ENCODE assay signal across 33 mouse cellular contexts in the genomic region with DNA sequence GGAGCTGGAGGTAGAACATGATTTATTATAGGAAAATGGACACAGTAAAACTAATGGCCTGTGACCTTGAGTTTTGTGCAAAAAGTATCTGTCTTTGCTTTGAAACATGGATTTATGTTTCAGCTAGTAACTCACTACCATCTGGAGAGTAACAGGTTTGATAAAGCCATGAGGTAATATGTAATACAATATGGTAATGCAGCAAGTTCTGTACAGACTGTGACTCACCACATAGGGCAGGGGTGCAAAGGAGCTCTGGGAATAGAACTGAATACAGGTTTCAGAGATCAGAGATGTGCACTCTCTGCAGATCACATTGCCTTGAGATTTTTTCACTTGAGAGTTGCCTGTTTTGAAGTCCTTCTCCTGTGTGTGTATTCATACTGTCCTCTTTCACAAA.
"Had no signal": no experiment of that assay in that cellular context is flagged by ENCODE, and none has a peak within 500 bp of the region (broad histone marks: within the 10 kb centered on the region; RNA-seq: fewer than 3 reads in every experiment).

No protein-coding gene starts in this region.

- H3K36me3 ChIP-seq: limb, embryonic 10.5 days; limb, embryonic 12.5 days; limb, embryonic 13.5 days; limb, embryonic 15.5 days; liver, embryonic 12.5 days; liver, embryonic 13.5 days; liver, embryonic 15.5 days; lung, embryonic 15.5 days; midbrain, embryonic 10.5 days; midbrain, embryonic 12.5 days; midbrain, embryonic 13.5 days; midbrain, embryonic 15.5 days; neural tube, embryonic 12.5 days; neural tube, embryonic 13.5 days had no signal

- H3K4me2 ChIP-seq: limb, embryonic 12.5 days; limb, embryonic 13.5 days; limb, embryonic 15.5 days; liver, embryonic 11.5 days; liver, embryonic 12.5 days; liver, embryonic 13.5 days; liver, embryonic 15.5 days; lung, embryonic 14.5 days; lung, embryonic 15.5 days; midbrain, embryonic 11.5 days; midbrain, embryonic 12.5 days; midbrain, embryonic 13.5 days; midbrain, embryonic 15.5 days; neural tube, embryonic 12.5 days; neural tube, embryonic 13.5 days had no signal

- DNase-seq: left cerebral cortex, postnatal 4 days; liver; liver, embryonic 13.5 days; liver, postnatal 0 days; lung, adult 18-20 months; lung, adult 2 months; lung, embryonic 14.5 days; lung, postnatal 10 days; lung, postnatal 14 days; lung, postnatal 36 days; lung, postnatal 4 days; midbrain, embryonic 14.5 days had no signal

- H3K4me3 ChIP-seq: limb, embryonic 10.5 days; limb, embryonic 12.5 days; limb, embryonic 13.5 days; limb, embryonic 15.5 days; liver, embryonic 12.5 days; liver, embryonic 13.5 days; liver, embryonic 15.5 days; lung, embryonic 15.5 days; megakaryocyte, embryonic 14.5 days; midbrain, embryonic 10.5 days; midbrain, embryonic 12.5 days; midbrain, embryonic 13.5 days; midbrain, embryonic 15.5 days; myocyte; neural tube, embryonic 12.5 days; neural tube, embryonic 13.5 days had no signal

- H3K27me3 ChIP-seq: limb, embryonic 12.5 days; limb, embryonic 13.5 days; limb, embryonic 15.5 days; liver, embryonic 12.5 days; liver, embryonic 13.5 days; liver, embryonic 15.5 days; lung, embryonic 15.5 days; megakaryocyte, embryonic 14.5 days; midbrain, embryonic 12.5 days; midbrain, embryonic 13.5 days; midbrain, embryonic 15.5 days; neural tube, embryonic 12.5 days; neural tube, embryonic 13.5 days had no signal

- ATAC-seq: liver, embryonic 12.5 days; liver, postnatal 0 days; lung, postnatal 0 days; midbrain, embryonic 13.5 days; midbrain, embryonic 15.5 days; midbrain, embryonic 16.5 days had no signal

- H3K4me1 ChIP-seq: limb, embryonic 10.5 days; limb, embryonic 12.5 days; limb, embryonic 13.5 days; limb, embryonic 15.5 days; liver, embryonic 12.5 days; liver, embryonic 13.5 days; liver, embryonic 15.5 days; lung, embryonic 15.5 days; megakaryocyte, embryonic 14.5 days; midbrain, embryonic 10.5 days; midbrain, embryonic 12.5 days; midbrain, embryonic 13.5 days; midbrain, embryonic 15.5 days; neural tube, embryonic 12.5 days; neural tube, embryonic 13.5 days had no signal

- H3K9ac ChIP-seq: limb, embryonic 12.5 days; limb, embryonic 13.5 days; limb, embryonic 15.5 days; liver, embryonic 12.5 days; liver, embryonic 13.5 days; liver, embryonic 14.5 days; liver, embryonic 15.5 days; liver, postnatal 0 days; lung, embryonic 14.5 days; lung, embryonic 15.5 days; midbrain, embryonic 12.5 days; midbrain, embryonic 13.5 days; midbrain, embryonic 15.5 days; neural tube, embryonic 12.5 days; neural tube, embryonic 13.5 days had no signal

- H3K27ac ChIP-seq: limb, embryonic 10.5 days; limb, embryonic 12.5 days; limb, embryonic 13.5 days; limb, embryonic 15.5 days; liver, embryonic 12.5 days; liver, embryonic 13.5 days; liver, embryonic 14.5 days; liver, embryonic 15.5 days; lung, embryonic 15.5 days; macrophage; midbrain, embryonic 10.5 days; midbrain, embryonic 12.5 days; midbrain, embryonic 13.5 days; midbrain, embryonic 15.5 days; neural tube, embryonic 12.5 days; neural tube, embryonic 13.5 days had no signal

- H3K9me3 ChIP-seq: limb, embryonic 10.5 days; limb, embryonic 12.5 days; limb, embryonic 13.5 days; limb, embryonic 15.5 days; liver, embryonic 12.5 days; liver, embryonic 13.5 days; liver, embryonic 15.5 days; lung, embryonic 15.5 days; megakaryocyte, embryonic 14.5 days; midbrain, embryonic 10.5 days; midbrain, embryonic 12.5 days; midbrain, embryonic 13.5 days; midbrain, embryonic 15.5 days; neural tube, embryonic 12.5 days; neural tube, embryonic 13.5 days had no signal
